Mouse (Mus musculus): ENCODE measurements at regions not wholly inside any gene's neighbourhood (a gene's known extent, or its start where the extent isn't known, plus 50 kb on each side); places are given as distances from the start of the nearest gene placed in this dataset.

DNA sequence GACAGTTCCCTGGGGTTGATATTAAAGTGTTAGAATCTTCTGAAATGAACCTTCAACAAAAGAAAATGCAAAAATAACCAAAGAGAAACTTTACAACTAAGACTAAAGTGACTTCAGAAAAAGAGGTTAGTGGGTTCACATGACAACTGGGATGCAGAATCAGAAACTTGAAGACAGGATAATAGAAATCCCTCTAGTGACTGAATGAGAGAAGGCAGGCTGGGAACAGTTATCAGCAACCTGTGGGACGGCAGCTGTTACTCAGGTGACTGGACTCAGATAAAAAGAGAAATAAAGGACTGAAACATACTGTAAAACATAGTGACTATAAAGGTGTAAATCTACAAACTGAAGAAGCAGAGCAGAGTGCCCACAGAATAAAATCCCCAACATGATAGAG, 287.4 kb upstream of the Irx4 start:
- Histone ChIP-seq H3K36me3 (ENCODE audit: insufficient read depth) (no peaks in the 10 kb centered on the region), H3K4me3 (ENCODE audit: low read depth, low read length) (no peak overlapping the region), H3K9me3 (ENCODE audit: low read depth, low read length) (no peaks in the 10 kb centered on the region), H3K27me3 (ENCODE audit: insufficient read depth, low read length) (no peaks in the 10 kb centered on the region), H3K4me2 (no peak overlapping the region), H3K4me1 (ENCODE audit: insufficient read depth) (no peaks in the 10 kb centered on the region), H3K27ac (ENCODE audit: low read depth) (no peak overlapping the region), H3K9ac (no peak overlapping the region)
- peak; percentile 20; the same call in 1 of the 2 replicates for TF ChIP-seq CTCF (IDR thresholded peaks at IDR 0.05; ENCODE audit: low read depth)
- DNase-seq = no peak
- 23% methylated on average over 1 of the region's 1 CpGs for WGBS
- no peak for ATAC-seq (ENCODE audit: insufficient read depth)

DNA sequence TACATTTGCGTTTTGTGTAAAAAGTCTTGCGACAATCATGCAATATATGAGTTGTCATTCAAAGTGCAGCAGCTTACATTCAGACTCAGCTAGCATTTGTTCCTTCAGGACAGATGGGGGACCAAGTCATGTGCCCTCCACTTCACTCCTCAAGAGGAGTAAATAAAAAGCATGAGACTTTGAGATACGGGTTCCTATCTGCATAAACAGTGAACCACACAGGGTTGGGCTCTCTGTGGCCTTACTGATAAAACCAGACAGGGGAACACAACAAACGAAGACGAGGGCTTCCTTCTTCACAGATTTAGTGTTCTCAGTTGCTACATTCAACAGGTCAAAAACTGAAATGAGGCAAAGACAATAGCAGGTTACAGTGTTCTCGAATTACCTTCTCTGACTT, 283.1 kb upstream of the Irx4 start:
- WGBS = 66% methylated on average over 6 of the region's 6 CpGs
- no peak overlapping the region for H3K27ac ChIP-seq (ENCODE audit: low read depth)
- no peak overlapping the region for H3K9ac ChIP-seq
- no peak for ATAC-seq (ENCODE audit: insufficient read depth)
- no peak overlapping the region for H3K4me3 ChIP-seq (ENCODE audit: low read depth, low read length)
- no peaks in the 10 kb centered on the region for H3K27me3 ChIP-seq (ENCODE audit: insufficient read depth, low read length)
- no peaks in the 10 kb centered on the region for H3K9me3 ChIP-seq (ENCODE audit: low read depth, low read length)
- H3K36me3 ChIP-seq (ENCODE audit: insufficient read depth) = no peaks in the 10 kb centered on the region
- no peaks in the 10 kb centered on the region for H3K4me1 ChIP-seq (ENCODE audit: insufficient read depth)
- TF ChIP-seq CTCF (IDR thresholded peaks at IDR 0.05; ENCODE audit: low read depth) = no peak
- H3K4me2 ChIP-seq = no peak overlapping the region
- DNase-seq = no peak

GRCm38 (mm10) chr13:72977971-72978370, 282.3 kb upstream of the Irx4 start:
- Histone ChIP-seq H3K9me3 (ENCODE audit: low read depth, low read length) (no peaks in the 10 kb centered on the region), H3K36me3 (ENCODE audit: insufficient read depth) (no peaks in the 10 kb centered on the region), H3K4me1 (ENCODE audit: insufficient read depth) (no peaks in the 10 kb centered on the region), H3K4me3 (ENCODE audit: low read depth, low read length) (no peak overlapping the region), H3K4me2 (no peak overlapping the region), H3K9ac (no peak overlapping the region), H3K27ac (ENCODE audit: low read depth) (no peak overlapping the region), H3K27me3 (ENCODE audit: insufficient read depth, low read length) (no peaks in the 10 kb centered on the region)
- WGBS = 72% methylated on average over 3 of the region's 3 CpGs
- ATAC-seq (ENCODE audit: insufficient read depth) (no peak), DNase-seq (no peak)
- no peak for TF ChIP-seq CTCF (IDR thresholded peaks at IDR 0.05; ENCODE audit: low read depth)

GRCm38 (mm10) chr13:72978966-72979365, 281.3 kb upstream of the Irx4 start:
- ATAC-seq (ENCODE audit: insufficient read depth) (no peak), DNase-seq (no peak)
- no peak overlapping the region for H3K4me3 ChIP-seq (ENCODE audit: low read depth, low read length)
- H3K36me3 ChIP-seq (ENCODE audit: insufficient read depth) = no peaks in the 10 kb centered on the region
- no peaks in the 10 kb centered on the region for H3K27me3 ChIP-seq (ENCODE audit: insufficient read depth, low read length)
- no peak overlapping the region for H3K27ac ChIP-seq (ENCODE audit: low read depth)
- TF ChIP-seq CTCF (IDR thresholded peaks at IDR 0.05; ENCODE audit: low read depth) = no peak
- no peak overlapping the region for H3K4me2 ChIP-seq
- H3K9ac ChIP-seq = no peak overlapping the region
- H3K9me3 ChIP-seq (ENCODE audit: low read depth, low read length) = no peaks in the 10 kb centered on the region
- H3K4me1 ChIP-seq (ENCODE audit: insufficient read depth) = no peaks in the 10 kb centered on the region

- no peak for TF ChIP-seq CTCF (IDR thresholded peaks at IDR 0.05; ENCODE audit: low read depth)
- no peak for DNase-seq
Measured at GRCm38 (mm10) chr13:72992589-72993409, 267.5 kb upstream of the Irx4 start.

DNA sequence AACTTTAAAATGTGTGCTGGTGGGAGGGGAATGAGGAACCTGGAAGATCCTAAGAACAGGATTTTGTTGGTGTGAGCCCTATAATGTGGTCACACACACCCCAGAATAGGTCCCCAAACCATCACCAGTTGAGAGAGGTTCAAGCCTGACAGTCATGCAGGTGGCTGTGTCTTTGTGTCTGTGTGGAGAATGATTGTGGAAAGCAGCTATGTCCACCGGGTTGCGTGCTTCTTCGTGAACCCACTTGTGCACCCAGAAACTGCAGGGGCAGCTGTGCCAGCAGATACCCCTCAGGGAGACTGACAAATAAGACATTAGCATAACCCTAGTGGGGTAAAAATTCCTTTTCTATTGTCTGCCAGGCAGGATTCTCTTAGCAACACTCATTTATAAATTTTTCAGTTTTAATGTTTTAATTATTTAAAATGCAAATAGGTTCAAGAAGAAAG, 266.8 kb upstream of the Irx4 start:
- H3K4me3 ChIP-seq (ENCODE audit: low read depth, low read length) = no peak overlapping the region
- H3K36me3 ChIP-seq (ENCODE audit: insufficient read depth) = no peaks in the 10 kb centered on the region
- TF ChIP-seq CTCF (IDR thresholded peaks at IDR 0.05; ENCODE audit: low read depth) = no peak
- H3K4me1 ChIP-seq (ENCODE audit: insufficient read depth) = no peaks in the 10 kb centered on the region
- H3K9me3 ChIP-seq (ENCODE audit: low read depth, low read length) = no peaks in the 10 kb centered on the region
- no peak overlapping the region for H3K27ac ChIP-seq (ENCODE audit: low read depth)
- ATAC-seq (ENCODE audit: insufficient read depth) (no peak), DNase-seq (no peak)
- H3K9ac ChIP-seq = no peak overlapping the region
- 68% methylated on average over 3 of the region's 3 CpGs for WGBS
- no peaks in the 10 kb centered on the region for H3K27me3 ChIP-seq (ENCODE audit: insufficient read depth, low read length)
- H3K4me2 ChIP-seq = no peak overlapping the region

More at GRCm38 (mm10) chr13:72992589-72993409, 267.5 kb upstream of the Irx4 start:
- Histone ChIP-seq H3K9me3 (ENCODE audit: low read depth, low read length) (no peaks in the 10 kb centered on the region), H3K9ac (no peak overlapping the region), H3K27me3 (ENCODE audit: insufficient read depth, low read length) (no peaks in the 10 kb centered on the region), H3K4me1 (ENCODE audit: insufficient read depth) (no peaks in the 10 kb centered on the region), H3K27ac (ENCODE audit: low read depth) (no peak overlapping the region), H3K4me2 (no peak overlapping the region), H3K4me3 (ENCODE audit: low read depth, low read length) (no peak overlapping the region), H3K36me3 (ENCODE audit: insufficient read depth) (no peaks in the 10 kb centered on the region)
- WGBS = 29% methylated on average over 17 of the region's 17 CpGs
- ATAC-seq (ENCODE audit: insufficient read depth) = no peak

DNA sequence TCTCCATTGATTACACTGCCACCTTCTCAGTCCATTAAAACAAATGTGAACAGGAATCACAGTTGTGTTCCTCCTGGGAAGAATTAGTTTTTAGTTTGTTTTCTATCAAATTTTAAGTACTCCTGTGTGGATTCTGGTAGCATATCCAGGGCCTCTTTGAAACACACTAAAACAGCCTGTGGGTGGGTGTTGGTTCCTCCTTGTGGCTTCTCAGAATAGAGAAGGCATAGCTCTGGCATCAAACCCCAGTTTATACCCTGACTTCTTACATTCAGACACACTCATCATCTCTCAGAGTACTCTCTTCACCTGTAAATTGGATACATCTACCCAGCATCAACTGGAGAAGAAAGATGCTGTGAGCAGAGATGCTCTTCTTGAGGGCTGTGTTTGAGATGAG, 265.7 kb upstream of the Irx4 start:
- Histone ChIP-seq H3K27ac (ENCODE audit: low read depth) (no peak overlapping the region), H3K36me3 (ENCODE audit: insufficient read depth) (no peaks in the 10 kb centered on the region), H3K9ac (no peak overlapping the region), H3K9me3 (ENCODE audit: low read depth, low read length) (no peaks in the 10 kb centered on the region), H3K27me3 (ENCODE audit: insufficient read depth, low read length) (no peaks in the 10 kb centered on the region), H3K4me2 (no peak overlapping the region), H3K4me3 (ENCODE audit: low read depth, low read length) (no peak overlapping the region), H3K4me1 (ENCODE audit: insufficient read depth) (no peaks in the 10 kb centered on the region)
- DNase-seq (no peak), ATAC-seq (ENCODE audit: insufficient read depth) (no peak)
- TF ChIP-seq CTCF (IDR thresholded peaks at IDR 0.05; ENCODE audit: low read depth) = no peak

Measured in lung, embryonic 14.5 days (tissue).